Mouse (Mus musculus) lung, postnatal 10 days (tissue): ENCODE measurements around the gene Gm49711.
"Not testable (repeated sequence)": the region's sequence is repeated elsewhere in the genome, so short reads cannot be mapped to it uniquely, and the experiment has no call there.

Experiments used
- DNase-seq: peaks from one replicate; pipeline ENCODE4 v3.0.0; 2021

The Gm49711 gene

GRCm38 (mm10) chr16:92195094-92195493, 137.0 kb downstream of the Gm49711 start:
- no peak for DNase-seq

GRCm38 (mm10) chr16:92196741-92197331, 138.7 kb downstream of the Gm49711 start:
- DNase-seq = peak; percentile 24

- peak; percentile 12 for DNase-seq
Observed at GRCm38 (mm10) chr16:92200615-92201014, 142.5 kb downstream of the Gm49711 start.

GRCm38 (mm10) chr16:92203599-92203998, 145.5 kb downstream of the Gm49711 start:
- DNase-seq = no peak

- DNase-seq = no peak
Observed at GRCm38 (mm10) chr16:92209291-92209781, 151.2 kb downstream of the Gm49711 start.

- not testable (repeated sequence) for DNase-seq
Observed at GRCm38 (mm10) chr16:92210316-92210715, 152.2 kb downstream of the Gm49711 start.

- not testable (repeated sequence) for DNase-seq
Observed at GRCm38 (mm10) chr16:92213911-92214310, 155.8 kb downstream of the Gm49711 start.

- DNase-seq = peak; percentile 59
Observed at GRCm38 (mm10) chr16:92215599-92216390, 157.7 kb downstream of the Gm49711 start.

GRCm38 (mm10) chr16:92220754-92221153, 162.6 kb downstream of the Gm49711 start:
- no peak for DNase-seq

- no peak for DNase-seq
Observed at GRCm38 (mm10) chr16:92228332-92228919, 170.3 kb downstream of the Gm49711 start.

GRCm38 (mm10) chr16:92230476-92230931, 172.4 kb downstream of the Gm49711 start:
- DNase-seq = peak; percentile 32

- DNase-seq = peak; percentile 79
Observed at GRCm38 (mm10) chr16:92234530-92234929, 176.4 kb downstream of the Gm49711 start.

- DNase-seq = no peak
Observed at GRCm38 (mm10) chr16:92235222-92235621, 177.1 kb downstream of the Gm49711 start.
